Mouse (Mus musculus) myocyte (in vitro differentiated cells): ENCODE data around the gene Arfip1. TPM values are rescaled to one million over a fixed set of nuclear protein-coding genes. Genes with fewer than 3 reads are reported as not detected.

ENCODE experiments used
- H3K27me3 ChIP-seq: one replicate; pipeline ENCODE4 v1.6.1; 2011; ENCODE audit not compliant: control insufficient read depth, insufficient read depth, insufficient read length
- H3K36me3 ChIP-seq: one replicate; pipeline ENCODE4 v1.6.1; 2011; ENCODE audit not compliant: control insufficient read depth, insufficient read depth
- H3K4me2 ChIP-seq: one replicate; pipeline ENCODE4 v1.6.1; 2011; ENCODE audit warnings: low read depth, control low read depth
- H3K4me3 ChIP-seq: one replicate; pipeline ENCODE4 v1.5.1; 2011; ENCODE audit warnings: mild to moderate bottlenecking, control low read depth, moderate library complexity
- H3K79me2 ChIP-seq: one replicate; pipeline ENCODE4 v1.6.1; 2011; ENCODE audit not compliant: control insufficient read depth, insufficient read depth
- H3ac ChIP-seq: one replicate; pipeline ENCODE4 v1.6.1; 2011; ENCODE audit not compliant: control insufficient read depth, insufficient read length
- CEBPB ChIP-seq: IDR thresholded peaks from 2 replicates; pipeline ENCODE4 v1.6.1; 2011; ENCODE audit warnings: mild to moderate bottlenecking, moderate library complexity; ENCODE audit not compliant: poor library complexity, insufficient read depth, severe bottlenecking
- E2F4 ChIP-seq: IDR thresholded peaks from one replicate; pipeline ENCODE4 v1.6.1; 2011; ENCODE audit warnings: mild to moderate bottlenecking, control low read depth, moderate library complexity; ENCODE audit not compliant: insufficient read depth
- MAX ChIP-seq: IDR thresholded peaks from one replicate; pipeline ENCODE4 v1.6.1; 2011; ENCODE audit warnings: low read depth, mild to moderate bottlenecking, control low read depth
- MYOD1 ChIP-seq, 3 experiments: IDR thresholded peaks; one replicate each; pipeline ENCODE4 v1.6.1; 2011; ENCODE audit warnings: control low read depth in 2 of 3, low read depth in 2 of 3, mild to moderate bottlenecking in 2 of 3, moderate library complexity in 1 of 3; ENCODE audit not compliant: insufficient read length in 2 of 3, control insufficient read depth in 1 of 3
- MYOG ChIP-seq, 3 experiments: IDR thresholded peaks; one replicate each; pipeline ENCODE4 v1.6.1; 2011; ENCODE audit warnings: control low read depth in 2 of 3, low read depth in 2 of 3, mild to moderate bottlenecking in 2 of 3; ENCODE audit not compliant: insufficient read length in 2 of 3, control insufficient read depth in 1 of 3, insufficient read depth in 1 of 3
- POLR2A ChIP-seq: IDR thresholded peaks from one replicate; pipeline ENCODE4 v1.6.1; 2011; ENCODE audit warnings: low read depth, mild to moderate bottlenecking, control low read depth, moderate library complexity; ENCODE audit not compliant: insufficient read length
- POLR2AphosphoS2 ChIP-seq: IDR thresholded peaks from one replicate; pipeline ENCODE4 v1.6.1; 2011; ENCODE audit warnings: low read depth, control low read depth; ENCODE audit not compliant: insufficient read length
- REST ChIP-seq: IDR thresholded peaks from one replicate; pipeline ENCODE4 v1.6.1; 2011; ENCODE audit warnings: mild to moderate bottlenecking, control low read depth, moderate library complexity; ENCODE audit not compliant: insufficient read depth, insufficient read length
- SRF ChIP-seq: IDR thresholded peaks from one replicate; pipeline ENCODE4 v1.6.1; 2011; ENCODE audit warnings: low read depth; ENCODE audit not compliant: control insufficient read depth, insufficient read length
- TCF12 ChIP-seq: IDR thresholded peaks from one replicate; pipeline ENCODE4 v1.6.1; 2011; ENCODE audit warnings: mild to moderate bottlenecking, control low read depth; ENCODE audit not compliant: poor library complexity, insufficient read depth, severe bottlenecking
- TCF3 ChIP-seq: IDR thresholded peaks from one replicate; pipeline ENCODE4 v1.6.1; 2011; ENCODE audit warnings: low read depth, control low read depth; ENCODE audit not compliant: insufficient read length
- USF1 ChIP-seq: IDR thresholded peaks from one replicate; pipeline ENCODE4 v1.6.1; 2011; ENCODE audit warnings: low read depth, mild to moderate bottlenecking, control low read depth, moderate library complexity
- polyA plus RNA-seq: library from polyadenylated mRNA; unstranded; fragments of >200 nt; fragmentation: generic; extraction: Trizol; gene quantifications from one replicate; pipeline ENCODE4 v1.2.1, GENCODE M21; 2012; ENCODE audit warnings: missing spikeins

Arfip1 gene
- polyA plus RNA-seq, 1 experiment = 28.2 TPM

DNA sequence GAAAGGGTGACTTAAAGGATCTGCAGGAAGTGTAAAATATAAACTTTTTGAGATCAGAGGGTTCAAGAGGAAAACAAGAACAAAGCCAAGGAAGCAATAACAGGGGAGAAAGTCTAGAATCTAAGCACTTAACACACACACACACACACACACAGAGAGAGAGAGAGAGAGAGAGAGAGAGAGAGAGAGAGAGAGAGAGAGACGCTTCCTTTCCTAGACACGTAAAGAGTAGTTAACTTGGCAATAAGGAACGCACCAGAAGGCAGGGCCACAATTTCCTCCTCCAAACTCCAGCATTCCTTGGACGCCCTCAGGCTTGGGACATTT, 766 bp downstream of the Arfip1 start:
- Histone ChIP-seq H3K4me2 (peak overlapping the region; percentile 100), H3K79me2 (peaks cover 53% of the 10 kb centered on the region), H3K36me3 (no peaks in the 10 kb centered on the region), H3K4me3 (peak overlapping the region; percentile 94), H3K27me3 (no peaks in the 10 kb centered on the region), H3ac (peak overlapping the region; percentile 11)
- TF ChIP-seq MYOD1 (IDR thresholded peaks at IDR 0.05; ENCODE audit: control insufficient read depth in 1 of 3, insufficient read length in 2 of 3, low read depth in 2 of 3) (no peak), SRF (no peak), POLR2A (no peak), E2F4 (no peak), TCF12 (no peak)

DNA sequence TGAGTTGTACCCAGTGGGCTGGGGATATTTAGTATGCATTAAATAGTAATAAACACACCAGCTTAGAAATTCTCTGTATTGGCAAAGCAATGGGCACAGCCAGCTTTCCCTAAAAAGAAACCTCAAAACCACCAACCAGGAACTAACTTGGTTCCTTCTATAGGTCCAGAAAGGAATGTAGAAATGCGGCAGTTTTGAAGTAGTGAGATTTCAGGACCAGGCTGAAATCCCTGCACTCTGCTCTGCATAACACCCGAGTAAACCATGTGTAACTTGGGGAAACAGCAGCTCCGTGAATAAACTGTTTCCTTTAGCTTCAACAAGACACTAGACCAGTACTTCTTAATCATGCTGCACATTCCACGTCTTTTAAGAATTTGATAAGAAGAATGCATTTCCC, 1.7 kb downstream of the Arfip1 start:
- no peaks in the 10 kb centered on the region for H3K36me3 ChIP-seq
- peaks cover 63% of the 10 kb centered on the region for H3K79me2 ChIP-seq
- peak overlapping the region; percentile 100 for H3K4me2 ChIP-seq
- H3K4me3 ChIP-seq = peak overlapping the region; percentile 94
- TF ChIP-seq E2F4 (no peak), POLR2A (no peak), CEBPB (no peak), USF1 (no peak), REST (no peak), TCF3 (no peak), POLR2AphosphoS2 (no peak), MAX (no peak), MYOG (IDR thresholded peaks at IDR 0.05; ENCODE audit: control insufficient read depth in 1 of 3, insufficient read depth in 1 of 3, insufficient read length in 2 of 3, low read depth in 2 of 3) (no peak), SRF (no peak), TCF12 (no peak), MYOD1 (IDR thresholded peaks at IDR 0.05; ENCODE audit: control insufficient read depth in 1 of 3, insufficient read length in 2 of 3, low read depth in 2 of 3) (no peak)
- H3ac ChIP-seq = no peak overlapping the region
- H3K27me3 ChIP-seq = no peaks in the 10 kb centered on the region

DNA sequence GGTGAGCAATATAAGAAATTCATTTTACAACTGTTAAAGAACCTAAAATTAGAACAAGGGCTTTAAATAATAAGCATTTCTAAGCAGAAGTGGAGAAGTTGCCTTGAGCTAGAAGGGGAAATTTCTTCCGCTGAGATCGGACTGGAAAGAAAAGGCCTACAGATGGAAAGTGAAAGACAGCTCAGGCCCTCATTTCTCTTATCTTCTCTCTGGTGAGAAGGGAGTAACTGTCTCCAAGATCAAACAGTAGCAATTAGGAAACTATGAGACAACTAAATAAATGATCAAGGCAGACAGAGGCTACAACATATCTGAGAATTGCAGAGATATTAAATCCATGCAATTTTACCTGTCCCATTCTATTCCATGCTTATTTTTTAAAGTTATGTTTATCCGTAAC, 11.9 kb downstream of the Arfip1 start:
- Histone ChIP-seq H3K79me2 (peaks cover 97% of the 10 kb centered on the region), H3K4me2 (no peak overlapping the region), H3ac (no peak overlapping the region), H3K27me3 (no peaks in the 10 kb centered on the region), H3K4me3 (no peak overlapping the region), H3K36me3 (no peaks in the 10 kb centered on the region)
- TF ChIP-seq SRF (no peak), USF1 (no peak), POLR2A (no peak), REST (no peak), MAX (no peak), POLR2AphosphoS2 (no peak), TCF3 (no peak), E2F4 (no peak), MYOD1 (IDR thresholded peaks at IDR 0.05; ENCODE audit: control insufficient read depth in 1 of 3, insufficient read length in 2 of 3, low read depth in 2 of 3) (no peak), MYOG (IDR thresholded peaks at IDR 0.05; ENCODE audit: control insufficient read depth in 1 of 3, insufficient read depth in 1 of 3, insufficient read length in 2 of 3, low read depth in 2 of 3) (no peak), TCF12 (no peak), CEBPB (no peak)

DNA sequence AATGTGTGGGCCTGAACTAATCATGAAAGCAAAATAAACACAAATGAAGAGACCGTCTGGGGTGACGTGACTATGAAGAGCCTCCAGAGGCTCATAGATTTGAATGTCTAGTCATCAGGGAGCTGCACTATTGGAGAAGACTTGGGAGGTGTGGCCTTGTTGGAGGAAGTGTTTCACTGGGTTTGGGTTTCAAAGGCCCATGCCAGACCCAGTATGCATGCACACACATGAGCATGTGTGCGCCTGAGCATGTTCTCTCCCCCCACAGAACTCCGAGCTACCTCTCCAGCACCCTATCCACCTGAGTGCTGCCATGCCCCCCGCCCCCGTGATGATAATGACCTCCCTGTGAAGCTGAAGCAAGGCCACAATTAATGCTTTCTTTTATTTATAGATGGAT, 12.8 kb downstream of the Arfip1 start:
- TF ChIP-seq POLR2AphosphoS2 = no peak
- no peak for TF ChIP-seq MAX
- no peak for TF ChIP-seq REST
- no peak for TF ChIP-seq USF1
- no peak for TF ChIP-seq TCF3
- TF ChIP-seq CEBPB = no peak
- TF ChIP-seq SRF = no peak
- TF ChIP-seq E2F4 = no peak
- no peak for TF ChIP-seq MYOG (IDR thresholded peaks at IDR 0.05; ENCODE audit: control insufficient read depth in 1 of 3, insufficient read depth in 1 of 3, insufficient read length in 2 of 3, low read depth in 2 of 3)
- TF ChIP-seq MYOD1 (IDR thresholded peaks at IDR 0.05; ENCODE audit: control insufficient read depth in 1 of 3, insufficient read length in 2 of 3, low read depth in 2 of 3) = no peak
- no peak for TF ChIP-seq TCF12
- TF ChIP-seq POLR2A = no peak
- no peak overlapping the region for H3ac ChIP-seq
- H3K79me2 ChIP-seq = peaks cover 97% of the 10 kb centered on the region
- no peak overlapping the region for H3K4me3 ChIP-seq
- peak overlapping the region; percentile 56 for H3K4me2 ChIP-seq
- H3K36me3 ChIP-seq = no peaks in the 10 kb centered on the region
- no peaks in the 10 kb centered on the region for H3K27me3 ChIP-seq

DNA sequence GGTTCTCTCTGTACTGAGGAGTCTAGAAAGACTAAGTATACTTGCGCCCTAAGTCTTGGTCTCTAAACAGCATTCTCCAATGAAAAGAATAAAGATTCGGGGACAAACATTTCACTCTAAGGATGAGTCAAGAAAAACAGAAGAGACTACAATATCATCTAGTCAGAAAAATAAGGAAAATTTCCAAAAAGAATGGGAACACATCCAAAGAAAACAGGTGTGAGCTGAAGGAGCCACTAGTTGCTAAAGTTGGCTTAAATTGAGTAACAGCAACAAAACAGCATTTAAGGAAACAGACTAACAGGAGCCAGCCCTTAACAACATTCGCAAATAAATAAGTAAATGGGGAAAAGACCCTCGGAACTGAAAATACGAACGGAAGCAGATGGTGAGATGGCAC, 13.9 kb downstream of the Arfip1 start:
- Histone ChIP-seq H3K79me2 (peaks cover 96% of the 10 kb centered on the region), H3K36me3 (no peaks in the 10 kb centered on the region), H3K4me3 (no peak overlapping the region), H3ac (no peak overlapping the region), H3K4me2 (peak overlapping the region; percentile 56), H3K27me3 (no peaks in the 10 kb centered on the region)
- no peak for TF ChIP-seq REST
- no peak for TF ChIP-seq POLR2AphosphoS2
- no peak for TF ChIP-seq MYOD1 (IDR thresholded peaks at IDR 0.05; ENCODE audit: control insufficient read depth in 1 of 3, insufficient read length in 2 of 3, low read depth in 2 of 3)
- TF ChIP-seq CEBPB = no peak
- no peak for TF ChIP-seq E2F4
- no peak for TF ChIP-seq MAX
- TF ChIP-seq TCF3 = no peak
- TF ChIP-seq POLR2A = no peak
- no peak for TF ChIP-seq USF1
- no peak for TF ChIP-seq TCF12
- TF ChIP-seq MYOG (IDR thresholded peaks at IDR 0.05; ENCODE audit: control insufficient read depth in 1 of 3, insufficient read depth in 1 of 3, insufficient read length in 2 of 3, low read depth in 2 of 3) = no peak
- no peak for TF ChIP-seq SRF
